Mouse (Mus musculus): ENCODE measurements around the gene Polr3a. TPM values are rescaled to one million over a fixed set of nuclear protein-coding genes. Genes with fewer than 3 reads are reported as not detected.

Polr3a gene
- total RNA-seq (2015) (16.4 and 23.6 TPM in 2 replicates), total RNA-seq (2017) (11.4 and 16.3 TPM in 2 replicates)

- ATAC-seq (replicated peaks; ENCODE audit: poor library complexity), result peak; percentile 84
Observed at GRCm38 (mm10) chr14:24486773-24487227, at the start of gene Polr3a, which contains the start of gene Rps24. Gene Polr3a (minus strand): TSS chr14:24487058. Gene Rps24 (plus strand): TSS chr14:24487125.

- no peak for ATAC-seq (replicated peaks; ENCODE audit: poor library complexity)
Observed at GRCm38 (mm10) chr14:24534865-24535545, 48.1 kb upstream of the Polr3a start.

GRCm38 (mm10) chr14:24530228-24530627 is 43.4 kb upstream of the Polr3a start:
- ATAC-seq (replicated peaks; ENCODE audit: poor library complexity), result no peak

- no peak for ATAC-seq (replicated peaks; ENCODE audit: poor library complexity)
Observed at GRCm38 (mm10) chr14:24526440-24526839, 39.6 kb upstream of the Polr3a start.

GRCm38 (mm10) chr14:24525677-24526415 is 39.0 kb upstream of the Polr3a start:
- no peak for ATAC-seq (replicated peaks; ENCODE audit: poor library complexity)

GRCm38 (mm10) chr14:24525137-24525536 is 38.3 kb upstream of the Polr3a start:
- no peak for ATAC-seq (replicated peaks; ENCODE audit: poor library complexity)

GRCm38 (mm10) chr14:24521597-24521996 is 34.7 kb upstream of the Polr3a start:
- ATAC-seq (replicated peaks; ENCODE audit: poor library complexity), result no peak

GRCm38 (mm10) chr14:24512527-24513161 is 25.8 kb upstream of the Polr3a start:
- no peak for ATAC-seq (replicated peaks; ENCODE audit: poor library complexity)

- no peak for ATAC-seq (replicated peaks; ENCODE audit: poor library complexity)
Observed at GRCm38 (mm10) chr14:24510679-24511078, 23.8 kb upstream of the Polr3a start.

GRCm38 (mm10) chr14:24510218-24510617 is 23.4 kb upstream of the Polr3a start:
- no peak for ATAC-seq (replicated peaks; ENCODE audit: poor library complexity)

- no peak for ATAC-seq (replicated peaks; ENCODE audit: poor library complexity)
Observed at GRCm38 (mm10) chr14:24509557-24509956, 22.7 kb upstream of the Polr3a start.

- ATAC-seq (replicated peaks; ENCODE audit: poor library complexity), result no peak
Observed at GRCm38 (mm10) chr14:24508070-24508773, 21.4 kb upstream of the Polr3a start.

GRCm38 (mm10) chr14:24507452-24508069 is 20.7 kb upstream of the Polr3a start:
- ATAC-seq (replicated peaks; ENCODE audit: poor library complexity), result no peak

- ATAC-seq (replicated peaks; ENCODE audit: poor library complexity), result no peak
Observed at GRCm38 (mm10) chr14:24501256-24501655, 14.4 kb upstream of the Polr3a start.

- ATAC-seq (replicated peaks; ENCODE audit: poor library complexity), result peak; percentile 5
Observed at GRCm38 (mm10) chr14:24500845-24501186, 14.0 kb upstream of the Polr3a start.

- peak; percentile 71 for ATAC-seq (replicated peaks; ENCODE audit: poor library complexity)
Observed at GRCm38 (mm10) chr14:24500091-24500844, 13.4 kb upstream of the Polr3a start.

- ATAC-seq (replicated peaks; ENCODE audit: poor library complexity), result no peak
Observed at GRCm38 (mm10) chr14:24499478-24499877, 12.6 kb upstream of the Polr3a start.

- ATAC-seq (replicated peaks; ENCODE audit: poor library complexity), result 0 out of 2 replicates have a peak, but pooled peaks have one; percentile 1
Observed at GRCm38 (mm10) chr14:24498561-24499255, 11.8 kb upstream of the Polr3a start.

GRCm38 (mm10) chr14:24497443-24497842 is 10.6 kb upstream of the Polr3a start:
- ATAC-seq (replicated peaks; ENCODE audit: poor library complexity), result no peak
